Mouse (Mus musculus) C3H10T1/2 (cell line): ENCODE results near the gene Slc17a4. TPM values are rescaled to one million over a fixed set of nuclear protein-coding genes. Genes with fewer than 3 reads are reported as not detected.

ENCODE experiments used
- polyA plus RNA-seq, 2 experiments: library from polyadenylated mRNA; unstranded; fragments of >200 nt; fragmentation: generic; extraction: Trizol; gene quantifications; one replicate each; pipeline ENCODE4 v1.2.1; 2012; ENCODE audit warnings: missing spikeins in 2 of 2

Slc17a4 gene
- polyA plus RNA-seq, result not detected

DNA sequence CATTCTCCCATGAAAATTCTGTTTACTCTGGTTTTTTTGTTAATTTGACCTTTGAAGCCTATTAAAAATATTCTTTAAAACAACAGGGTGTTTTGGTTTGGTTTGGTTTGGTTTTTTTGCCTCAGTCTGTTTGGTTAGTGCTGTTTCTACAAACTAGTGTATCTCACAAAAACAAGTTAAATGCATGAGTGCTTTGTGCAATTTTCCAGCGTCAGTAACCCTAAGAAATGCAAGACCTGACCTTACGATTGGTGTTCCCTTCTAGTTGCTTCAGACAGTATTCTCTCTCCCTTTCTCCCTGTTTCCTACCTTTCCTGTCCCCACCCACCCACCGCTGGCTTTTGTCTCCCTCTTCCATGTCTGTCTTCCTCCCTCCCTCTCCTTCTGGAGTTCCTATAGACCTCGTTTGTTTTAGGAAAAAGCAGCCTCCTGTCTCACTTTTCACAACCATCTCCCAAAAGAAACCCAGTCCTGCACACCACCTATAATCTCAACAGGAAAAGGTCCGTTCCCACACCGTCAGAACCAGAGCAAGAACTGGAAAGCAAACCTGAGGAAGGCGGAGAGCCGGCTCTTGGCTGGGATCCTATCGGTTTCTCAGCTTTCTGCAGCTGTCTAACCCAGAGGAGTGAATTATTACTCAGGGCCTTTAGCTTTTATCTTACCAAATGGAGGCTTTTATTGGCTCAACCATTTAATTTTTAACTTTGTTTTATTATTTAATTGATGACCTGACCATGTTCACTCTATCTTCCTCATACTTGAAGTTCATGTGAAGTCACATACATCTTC lies at the start of gene Slc17a4:
Gene Slc17a4, minus strand, starts transcription at position 634 of the 792 bp plus-strand sequence.

DNA sequence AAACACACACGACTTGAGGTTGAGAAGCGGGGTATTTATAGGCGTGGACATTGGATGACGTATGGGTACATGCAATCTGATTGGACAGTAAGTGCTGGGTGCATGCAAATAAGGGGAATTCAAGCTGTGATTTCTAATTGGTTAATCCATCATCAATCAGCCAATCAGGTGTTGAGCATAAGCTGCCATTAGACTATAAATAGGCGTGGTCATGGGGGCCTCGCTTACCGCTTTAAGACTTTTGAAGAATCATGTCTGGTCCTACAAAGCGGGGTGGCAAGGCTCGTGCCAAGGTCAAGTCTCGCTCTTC lies 19.4 kb upstream of the Slc17a4 start, which contains the start of gene Hist1h2aa:
Gene Hist1h2aa, plus strand, starts transcription at position 252 of the 310 bp plus-strand sequence.

DNA sequence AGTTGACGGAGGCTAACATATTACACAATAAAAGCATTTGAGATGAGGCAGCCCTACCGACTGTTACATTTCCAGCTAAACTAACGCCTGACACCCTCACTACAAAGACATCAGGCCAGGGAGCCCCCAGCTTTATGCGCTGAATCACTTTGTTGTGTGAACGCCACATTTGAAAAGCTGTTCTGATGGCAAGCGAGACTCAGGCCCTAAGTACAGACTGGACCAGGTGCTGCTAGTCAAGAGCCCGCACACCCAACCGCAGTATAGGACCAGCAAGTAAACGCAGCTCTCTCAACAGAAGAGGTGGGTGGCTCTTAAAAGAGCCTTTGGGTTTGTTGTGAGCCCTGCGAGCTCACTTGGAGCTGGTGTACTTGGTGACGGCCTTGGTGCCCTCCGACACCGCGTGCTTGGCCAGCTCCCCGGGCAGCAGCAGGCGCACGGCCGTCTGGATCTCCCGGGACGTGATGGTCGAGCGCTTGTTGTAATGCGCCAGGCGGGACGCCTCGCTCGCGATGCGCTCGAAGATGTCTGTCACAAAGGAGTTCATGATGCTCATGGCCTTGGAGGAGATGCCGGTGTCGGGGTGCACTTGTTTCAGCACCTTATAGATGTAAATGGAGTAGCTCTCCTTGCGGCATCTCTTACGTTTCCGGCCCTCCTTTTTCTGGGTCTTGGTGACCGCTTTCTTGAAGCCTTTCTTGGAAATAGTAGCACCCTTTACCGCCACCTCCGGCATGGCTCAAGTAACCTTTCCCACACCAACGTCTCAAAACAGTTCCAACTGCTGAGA lies 18.8 kb upstream of the Slc17a4 start, which contains the start of gene Hist1h2ba:
Gene Hist1h2ba, minus strand, starts transcription at position 736 of the 790 bp plus-strand sequence.

DNA sequence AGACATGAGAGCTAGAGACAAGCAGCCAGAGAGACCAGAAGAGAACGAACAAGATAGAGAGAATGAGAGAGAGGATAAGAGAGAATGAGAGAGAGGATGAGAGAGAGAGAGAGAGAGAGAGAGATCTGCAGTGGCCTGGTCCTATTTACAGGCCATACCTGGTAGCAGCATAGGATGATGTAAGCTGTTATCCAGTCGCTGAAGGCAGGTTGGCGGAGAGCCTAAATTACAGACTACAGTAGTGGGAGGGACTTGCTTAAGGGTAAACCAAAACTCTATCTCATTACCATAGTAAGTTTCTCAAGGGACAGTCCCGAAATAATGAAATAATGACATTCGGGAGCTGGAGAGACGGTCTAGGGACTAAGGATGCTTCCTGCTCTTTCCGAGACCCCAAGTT lies 47.4 kb downstream of the Slc17a4 start, which contains the start of gene Slc17a1:
Gene Slc17a1, plus strand, starts transcription at position 346 of the 400 bp plus-strand sequence.

Other genes with a start within 250 kb of the Slc17a4 start
- under 1 TPM; 0.98 TPM for gene Hist1h2ac, start 231.1 kb downstream of the Slc17a4 start, polyA plus RNA-seq
- gene Hist1h2bc, start 230.8 kb downstream of the Slc17a4 start, polyA plus RNA-seq, result 10 to 100 TPM; 11.8 to 98.9 TPM
- gene Hist1h1t, start 219.2 kb downstream of the Slc17a4 start, polyA plus RNA-seq, result under 1 TPM in 1 of 2 experiments, not detected in 1; 0.27 TPM
- 1 to 10 TPM; 1.3 to 3.2 TPM for gene Hist1h4c, start 216.6 kb downstream of the Slc17a4 start, polyA plus RNA-seq
- under 1 TPM; 0.15 to 0.91 TPM for gene Hfe, start 204.2 kb downstream of the Slc17a4 start, polyA plus RNA-seq
- 100 to 1,000 TPM in 1 of 2 experiments, 10 to 100 TPM in 1; 12.7 to 138 TPM for gene Hist1h1c, start 176.2 kb downstream of the Slc17a4 start, polyA plus RNA-seq
- gene Hist1h3c, start 169.4 kb downstream of the Slc17a4 start, polyA plus RNA-seq, result 10 to 100 TPM in 1 of 2 experiments, 1 to 10 TPM in 1; 5.7 to 21.7 TPM
- 10 to 100 TPM in 1 of 2 experiments, 1 to 10 TPM in 1; 3.2 to 12.9 TPM for gene Hist1h2bb, start 168.3 kb downstream of the Slc17a4 start, polyA plus RNA-seq
- 10 to 100 TPM in 1 of 2 experiments, 1 to 10 TPM in 1; 4.4 to 13.0 TPM for gene Hist1h2ab, start 163.9 kb downstream of the Slc17a4 start, polyA plus RNA-seq
- 1 to 10 TPM; 2.9 to 8.0 TPM for gene Hist1h3b, start 162.7 kb downstream of the Slc17a4 start, polyA plus RNA-seq
- gene Hist1h4b, start 158.0 kb downstream of the Slc17a4 start, polyA plus RNA-seq, result 10 to 100 TPM; 12.9 to 53.5 TPM
- 10 to 100 TPM in 1 of 2 experiments, 1 to 10 TPM in 1; 4.4 to 17.3 TPM for gene Hist1h4a, start 153.8 kb downstream of the Slc17a4 start, polyA plus RNA-seq
- gene Hist1h3a, start 152.6 kb downstream of the Slc17a4 start, polyA plus RNA-seq, result 1 to 10 TPM; 3.2 to 8.0 TPM
- 1 to 10 TPM in 1 of 2 experiments, under 1 TPM in 1; 0.26 to 1.2 TPM for gene Hist1h1a, start 151.3 kb downstream of the Slc17a4 start, polyA plus RNA-seq
- under 1 TPM in 1 of 2 experiments, not detected in 1; 0.05 TPM for gene Trim38, start 145.1 kb downstream of the Slc17a4 start, polyA plus RNA-seq
- not detected for gene Slc17a2, start 108.0 kb downstream of the Slc17a4 start, polyA plus RNA-seq
- gene Slc17a3, start 75.6 kb downstream of the Slc17a4 start, polyA plus RNA-seq, result not detected
- gene Slc17a1, start 47.3 kb downstream of the Slc17a4 start, polyA plus RNA-seq, result not detected
- not detected for gene Hist1h2ba, start 19.1 kb upstream of the Slc17a4 start, polyA plus RNA-seq
- gene Hist1h2aa, start 19.5 kb upstream of the Slc17a4 start, polyA plus RNA-seq, result not detected
- gene Scgn, start 76.2 kb upstream of the Slc17a4 start, polyA plus RNA-seq, result not detected